Mouse (Mus musculus) cerebellum, adult 11-12 months (tissue): ENCODE measurements around the gene Dscam.

Experiments
- DNase-seq: peaks from one replicate; pipeline ENCODE4 v3.0.0; 2022

The Dscam gene

DNA sequence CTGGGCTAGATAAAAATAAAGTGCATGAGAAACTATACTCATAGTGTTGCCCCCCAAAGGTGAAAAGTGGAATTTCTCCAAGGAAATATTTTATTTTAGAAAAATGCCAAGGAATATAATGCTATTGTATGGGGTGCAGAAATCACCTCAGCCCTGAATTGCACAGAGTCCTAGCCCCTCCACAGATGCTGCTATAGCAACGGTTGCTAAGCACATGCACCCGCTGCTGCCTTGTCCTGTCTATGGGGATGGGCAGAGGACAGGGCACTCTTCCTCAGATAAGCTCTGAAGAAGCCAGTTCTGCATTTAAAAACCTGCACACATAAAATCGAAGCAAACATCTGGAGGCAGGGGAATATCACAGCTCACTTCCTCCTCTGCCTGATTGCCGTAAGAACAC, 315.5 kb downstream of the Dscam start:
- DNase-seq: no peak

GRCm38 (mm10) chr16:96852383-96852782, 318.2 kb downstream of the Dscam start:
- DNase-seq: no peak

- no peak for DNase-seq
Measured at GRCm38 (mm10) chr16:96848916-96849315, 321.6 kb downstream of the Dscam start.

DNA sequence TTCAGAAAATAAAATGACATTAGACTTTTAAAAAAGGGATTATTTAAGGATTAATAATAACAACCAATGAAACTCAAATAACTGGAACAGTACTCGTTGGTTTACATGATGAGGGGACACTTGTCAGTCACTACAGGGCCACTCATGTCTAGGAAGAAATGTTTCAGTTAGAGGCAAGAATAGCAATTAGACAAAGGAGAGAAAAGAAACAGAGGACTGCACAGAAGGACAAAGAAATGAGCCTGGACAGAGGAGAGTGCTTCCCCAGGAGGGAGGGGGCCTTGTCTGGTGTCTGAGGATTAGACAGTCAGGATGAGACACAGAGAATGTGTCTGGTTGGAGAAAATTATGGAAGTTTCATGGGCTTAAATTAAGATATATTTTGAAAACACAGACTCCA, 324.0 kb downstream of the Dscam start:
- DNase-seq: no peak

DNA sequence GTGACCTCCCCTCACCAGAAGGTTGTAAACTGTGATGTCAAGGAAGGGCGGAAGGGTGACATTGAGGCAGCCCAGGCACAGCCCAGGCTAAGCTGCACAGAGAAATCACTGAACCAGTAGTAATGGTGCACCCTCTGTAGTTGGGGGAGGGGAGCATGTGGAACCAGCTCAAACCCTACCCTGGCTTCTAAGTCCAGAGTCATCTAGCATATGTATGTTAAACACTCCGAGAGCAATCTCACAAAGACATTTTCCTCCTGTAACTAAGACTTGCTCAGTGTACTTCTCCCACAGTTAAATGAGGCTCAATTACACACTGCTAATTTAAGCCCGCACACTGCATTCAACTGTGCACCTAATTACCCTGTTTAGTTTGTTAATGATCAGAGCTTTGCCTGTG, 324.4 kb downstream of the Dscam start:
- no peak for DNase-seq

GRCm38 (mm10) chr16:96845475-96846098, 325.0 kb downstream of the Dscam start:
- DNase-seq: no peak

DNA sequence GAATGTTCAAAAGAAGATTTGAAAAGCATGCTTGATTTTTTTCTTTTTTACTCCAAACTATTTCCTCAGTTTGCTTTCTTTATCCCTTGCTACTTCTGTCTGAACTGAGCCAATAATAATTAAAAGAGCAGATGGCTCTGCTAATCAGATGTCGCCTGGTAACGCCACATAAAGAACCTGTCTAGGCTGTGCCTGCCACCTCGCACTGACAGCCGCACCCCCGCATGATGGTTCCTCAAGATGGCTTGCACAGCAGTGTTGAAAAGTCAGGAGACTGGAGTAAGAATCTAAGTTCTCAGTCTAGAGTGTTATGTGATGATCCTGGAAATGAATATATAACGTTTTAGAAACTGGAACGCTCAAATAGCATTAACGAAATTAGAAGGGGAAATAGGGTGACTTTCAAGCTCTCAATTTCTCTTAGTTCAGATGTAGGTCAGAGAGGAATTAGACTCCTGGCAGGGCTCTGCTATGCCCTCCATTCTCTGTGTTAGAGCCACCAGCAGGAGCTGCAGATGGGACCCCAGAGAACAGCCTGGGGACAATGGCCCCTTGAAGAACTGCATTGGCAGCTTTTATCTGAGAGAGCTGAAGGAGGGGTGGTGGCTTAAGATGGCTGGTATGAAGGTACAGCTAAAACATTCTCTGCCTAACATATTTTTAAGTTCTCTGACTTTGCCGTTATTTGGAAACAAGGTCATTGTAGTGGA, 326.7 kb downstream of the Dscam start:
- DNase-seq: no peak

DNA sequence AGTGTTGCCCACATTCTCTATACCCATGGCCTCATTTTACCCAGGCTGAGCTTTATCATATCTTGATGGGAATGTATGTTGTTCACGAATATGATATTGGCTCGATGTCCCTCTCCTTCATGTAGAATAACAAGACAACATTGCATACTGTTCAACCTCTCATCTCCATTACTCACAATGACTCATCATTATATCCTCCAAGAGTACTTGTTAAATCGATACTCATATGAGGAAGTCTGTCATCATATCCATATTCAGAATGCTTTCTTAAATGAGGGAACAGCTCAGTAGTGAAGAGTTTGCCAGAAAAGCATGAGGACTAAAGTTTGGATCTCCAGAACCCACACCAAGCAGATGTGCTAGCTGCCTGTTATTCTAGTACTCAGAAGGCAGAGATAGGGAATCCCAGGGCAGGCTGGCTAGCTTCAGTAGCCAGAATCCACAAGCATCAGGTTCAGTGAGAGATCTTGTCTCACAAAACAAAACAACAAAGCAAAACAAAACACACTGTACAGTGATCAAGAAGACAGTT, 327.7 kb downstream of the Dscam start:
- no peak for DNase-seq

DNA sequence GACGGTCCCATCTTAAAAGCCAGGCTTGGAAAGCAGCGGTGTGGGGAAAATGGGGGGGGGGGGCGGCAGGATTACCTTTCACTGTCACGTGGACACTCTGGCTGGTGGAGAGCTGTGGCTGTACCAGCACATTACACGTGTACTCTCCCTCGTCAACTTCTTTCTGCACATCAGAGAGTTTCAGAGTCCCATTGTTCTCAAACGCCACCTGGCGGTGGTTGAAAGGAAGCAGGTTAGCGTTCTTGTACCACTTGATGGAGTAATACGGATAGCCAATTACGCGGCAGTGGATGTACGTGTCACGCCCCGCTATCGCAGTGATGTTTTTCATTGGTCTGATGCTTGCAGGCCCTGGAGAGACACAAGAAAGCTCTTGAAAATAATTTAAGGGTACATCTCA, 350.9 kb downstream of the Dscam start:
- DNase-seq: peak; percentile 57

DNA sequence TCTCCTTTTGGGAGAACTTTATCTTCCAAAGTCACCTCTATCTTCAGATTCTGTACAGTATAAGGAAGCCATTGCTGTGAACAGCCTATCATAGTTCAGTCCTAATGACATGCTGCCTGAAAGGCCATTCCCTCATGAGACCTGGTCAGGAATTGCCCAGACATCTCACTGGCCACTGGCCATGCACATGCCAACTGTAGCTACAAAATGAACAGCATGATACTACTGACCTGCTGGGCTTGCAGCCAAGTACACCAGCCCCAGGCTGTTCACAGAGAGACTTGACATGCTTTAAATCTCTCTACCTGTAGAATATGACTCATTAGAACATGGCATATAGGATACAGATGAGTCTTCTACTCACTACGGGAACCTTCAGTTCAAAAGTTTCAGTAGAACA, 364.3 kb downstream of the Dscam start:
- DNase-seq: peak; percentile 69

- peak; percentile 9 for DNase-seq
Measured at GRCm38 (mm10) chr16:96802636-96803035, 367.9 kb downstream of the Dscam start.

DNA sequence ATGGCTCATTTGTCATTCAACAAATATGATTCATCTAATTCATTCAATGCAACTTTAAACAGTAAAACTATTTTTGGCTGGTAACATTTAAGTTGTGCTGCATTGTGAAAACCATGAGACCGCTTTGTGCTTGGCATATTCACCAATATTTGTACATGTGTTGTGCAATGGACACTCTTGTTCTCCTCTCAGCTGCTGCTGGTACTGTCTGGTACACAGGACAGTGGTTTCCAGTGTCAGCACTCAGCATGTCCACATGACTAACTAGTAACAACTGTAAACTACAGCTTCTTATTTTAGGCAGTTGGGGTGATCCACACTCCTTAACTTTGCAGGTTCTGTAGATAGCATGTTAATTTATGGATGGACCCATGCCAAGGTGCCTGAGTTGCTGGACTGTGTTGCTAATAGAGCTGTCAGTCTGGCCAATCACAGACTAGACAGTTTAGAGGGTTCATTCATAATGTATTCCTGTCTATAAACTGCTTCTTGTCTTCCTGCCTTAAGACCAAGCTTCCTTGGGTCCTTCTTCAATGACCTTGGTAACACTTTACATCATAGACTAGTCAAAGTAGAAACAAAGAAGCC, 368.8 kb downstream of the Dscam start:
- DNase-seq: no peak

GRCm38 (mm10) chr16:96795431-96795830, 375.1 kb downstream of the Dscam start:
- DNase-seq: no peak

DNA sequence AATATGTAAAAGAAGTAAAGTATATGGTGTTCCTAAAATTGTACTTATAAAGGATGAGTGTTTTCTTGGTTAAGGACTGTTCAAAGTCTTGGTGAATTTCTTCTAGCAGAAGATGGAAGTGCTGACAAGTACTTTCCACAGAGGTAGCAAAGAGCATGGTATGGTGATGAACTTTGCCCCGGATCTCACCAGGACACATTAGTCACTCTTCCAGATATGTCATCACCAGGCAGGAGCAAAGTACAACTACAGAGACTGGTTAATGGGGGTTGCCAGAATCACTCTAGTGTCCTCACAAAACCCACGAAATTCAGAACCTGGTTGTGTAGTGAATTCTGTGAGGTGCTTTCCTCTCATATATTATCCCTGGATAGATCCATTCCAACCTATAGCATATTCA, 379.2 kb downstream of the Dscam start:
- DNase-seq: no peak

DNA sequence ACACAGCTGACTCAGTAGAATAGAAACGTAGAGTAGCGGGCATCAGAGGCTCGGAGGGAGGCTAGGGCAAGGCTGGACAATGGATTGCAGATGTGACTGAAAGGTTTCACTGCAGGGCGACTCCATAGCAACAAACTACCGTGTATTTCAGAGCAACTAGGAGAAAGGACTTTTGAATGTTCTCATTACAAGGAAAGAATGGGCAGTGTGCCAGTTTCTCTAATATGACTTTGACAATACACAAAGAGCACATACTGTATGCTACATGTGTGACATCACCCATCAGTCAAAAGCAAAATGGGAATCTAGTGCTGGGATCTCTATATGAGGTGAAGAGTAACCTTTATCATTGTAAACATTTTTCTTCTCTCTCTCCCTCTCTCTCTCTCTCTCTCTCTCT, 382.3 kb downstream of the Dscam start:
- DNase-seq: no peak

GRCm38 (mm10) chr16:96779021-96779420, 391.5 kb downstream of the Dscam start:
- DNase-seq: no peak

DNA sequence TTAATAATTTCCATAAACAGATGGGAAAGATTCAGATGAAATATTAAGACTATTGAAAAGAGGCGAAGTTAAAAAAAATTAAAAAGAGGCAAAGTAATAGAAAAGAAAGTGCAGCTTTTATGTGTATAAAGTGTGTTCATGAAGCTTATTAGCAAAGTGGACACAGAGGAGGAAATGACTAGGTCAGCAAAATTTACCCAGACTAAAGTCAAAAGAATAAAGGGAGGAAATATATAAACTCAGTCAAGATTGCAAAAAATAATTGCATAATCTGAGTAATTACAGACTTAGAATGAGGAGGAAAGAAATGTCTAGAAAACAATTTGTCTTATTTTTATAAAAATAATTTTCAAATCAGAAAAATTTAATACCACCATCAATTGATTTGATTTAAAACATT, 396.3 kb downstream of the Dscam start:
- no peak for DNase-seq

DNA sequence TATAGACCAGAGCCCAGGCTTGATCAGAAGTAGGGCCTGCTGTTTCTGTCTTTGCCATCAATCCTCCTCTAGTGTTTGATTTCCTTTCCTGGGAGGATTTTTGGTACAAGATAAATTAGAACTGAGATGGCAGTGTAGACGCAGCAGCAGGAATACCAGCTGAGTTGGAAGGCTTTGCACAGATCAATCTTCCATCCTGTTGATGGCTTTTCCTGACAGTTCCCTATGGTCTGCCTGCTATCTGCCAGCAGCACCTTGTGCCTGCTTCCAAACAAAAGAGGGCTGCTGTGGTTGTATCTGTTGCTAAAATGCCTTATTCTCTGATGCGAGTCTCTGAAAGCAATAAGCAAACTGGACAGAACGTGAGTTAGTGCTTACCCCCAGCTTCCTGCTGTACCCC, 402.6 kb downstream of the Dscam start:
- no peak for DNase-seq

DNA sequence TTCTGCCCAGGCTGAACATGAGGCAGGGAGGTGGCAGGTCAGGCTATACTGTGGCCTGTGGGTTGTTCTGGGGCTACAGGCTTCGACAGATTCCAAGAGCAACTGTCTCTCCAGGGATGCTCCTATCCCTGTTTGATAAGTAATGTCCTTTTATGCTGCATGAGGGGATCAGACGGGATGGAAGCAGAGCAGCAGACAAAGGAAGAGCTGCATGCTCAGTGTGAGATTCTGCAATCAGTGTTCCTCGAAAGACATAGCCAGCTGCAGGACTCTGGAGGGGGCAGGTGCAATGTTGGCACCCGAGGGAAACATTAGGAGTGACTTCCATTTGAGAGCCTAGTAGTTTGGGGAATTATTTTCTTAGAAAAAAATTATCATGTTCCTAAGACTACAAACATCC, 403.0 kb downstream of the Dscam start:
- DNase-seq: no peak

GRCm38 (mm10) chr16:96761225-96761624, 409.3 kb downstream of the Dscam start:
- DNase-seq: no peak

GRCm38 (mm10) chr16:96759081-96759603, 411.4 kb downstream of the Dscam start:
- DNase-seq: no peak

- DNase-seq: no peak
Measured at GRCm38 (mm10) chr16:96758381-96758780, 412.2 kb downstream of the Dscam start.

DNA sequence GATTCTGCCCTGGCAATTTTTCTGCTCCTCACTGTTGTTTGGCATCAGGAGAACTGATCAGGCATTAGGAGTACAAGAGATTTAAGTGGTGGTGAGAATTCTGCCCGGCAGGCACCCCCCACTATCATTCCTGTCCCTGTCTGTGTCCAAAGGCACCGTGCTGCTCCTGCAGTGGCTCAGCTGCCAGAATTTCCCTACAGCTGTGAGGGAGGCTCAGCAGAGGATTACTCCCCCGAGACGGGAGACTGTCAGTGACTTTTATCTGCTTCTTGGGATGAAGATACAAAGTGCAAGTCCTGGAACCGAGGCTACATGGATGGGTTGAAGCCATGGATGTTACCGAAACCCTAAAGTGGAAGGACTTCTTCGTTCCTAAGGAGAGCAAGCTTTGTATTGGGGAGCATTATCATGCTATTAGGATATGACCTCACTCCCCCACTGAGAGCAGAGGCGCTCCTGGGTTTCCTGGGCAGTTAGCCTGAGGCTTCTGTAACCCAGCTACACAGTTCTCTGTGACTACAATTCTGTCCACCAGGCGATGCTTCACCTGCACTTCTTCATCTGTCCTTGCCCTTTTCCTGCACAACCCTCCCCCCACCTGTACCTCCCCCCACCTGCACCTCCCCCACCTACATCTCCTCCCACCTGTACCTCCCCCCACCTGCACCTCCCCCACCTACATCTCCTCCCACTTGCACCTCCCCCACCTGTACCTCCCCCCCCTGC, 412.8 kb downstream of the Dscam start:
- DNase-seq: no peak
